Mouse (Mus musculus) thymus, postnatal 14 days (tissue): ENCODE measurements around the gene Sqstm1.
A peak's percentile ranks its signal among the peaks of the same experiment; 100 is the strongest.

ENCODE experiments used
- DNase-seq: peaks from one replicate; pipeline ENCODE4 v3.0.0; 2021

Gene Sqstm1

GRCm38 (mm10) chr11:50229252-50229910 lies 18.8 kb upstream of the Sqstm1 start:
- no peak for DNase-seq

GRCm38 (mm10) chr11:50228772-50229171 lies 18.1 kb upstream of the Sqstm1 start:
- DNase-seq: no peak

- DNase-seq: no peak
Measured at GRCm38 (mm10) chr11:50227736-50228135, 17.1 kb upstream of the Sqstm1 start.

DNA sequence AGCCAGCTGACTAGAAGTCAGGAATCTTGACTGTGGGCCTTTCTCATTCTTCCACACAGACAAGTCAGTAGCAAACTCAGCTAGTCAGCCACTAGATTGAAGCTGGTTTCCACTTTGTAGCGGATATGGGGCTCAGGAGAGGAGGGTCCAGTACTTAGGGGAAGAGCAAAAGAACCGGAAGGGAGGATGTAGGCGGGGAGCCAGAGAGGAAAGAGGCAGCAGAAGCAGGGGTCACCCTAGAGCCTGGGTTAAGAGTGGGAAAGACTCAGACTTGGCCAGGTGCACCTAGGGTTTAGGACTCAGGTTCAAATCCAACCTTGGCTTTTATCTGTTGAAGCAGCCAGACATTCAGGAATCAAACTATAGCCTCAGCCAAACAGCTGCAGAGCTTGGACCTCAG lies 16.6 kb upstream of the Sqstm1 start:
- no peak for DNase-seq

DNA sequence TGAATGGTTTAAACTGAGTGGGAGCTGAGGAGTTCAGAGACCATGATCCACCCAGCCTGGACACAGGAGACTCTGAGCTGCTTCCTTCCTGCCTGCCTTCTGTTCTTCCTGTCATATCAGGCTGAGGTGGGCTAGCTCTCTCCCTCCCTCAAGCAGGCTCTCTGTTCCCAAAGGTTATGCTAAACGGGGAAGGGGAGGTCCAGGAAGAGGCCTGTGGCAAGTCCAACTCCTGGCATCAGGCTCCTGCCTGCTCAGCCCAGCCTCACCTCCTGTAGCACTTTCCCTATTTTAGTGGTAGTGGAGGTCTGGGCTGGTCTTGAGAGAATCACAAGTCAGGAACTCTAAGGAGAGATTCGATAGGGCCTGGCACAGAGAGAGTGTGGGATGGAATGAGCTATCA lies 15.8 kb upstream of the Sqstm1 start:
- DNase-seq: no peak

GRCm38 (mm10) chr11:50225611-50226378 lies 15.2 kb upstream of the Sqstm1 start:
- peak; percentile 54 for DNase-seq

DNA sequence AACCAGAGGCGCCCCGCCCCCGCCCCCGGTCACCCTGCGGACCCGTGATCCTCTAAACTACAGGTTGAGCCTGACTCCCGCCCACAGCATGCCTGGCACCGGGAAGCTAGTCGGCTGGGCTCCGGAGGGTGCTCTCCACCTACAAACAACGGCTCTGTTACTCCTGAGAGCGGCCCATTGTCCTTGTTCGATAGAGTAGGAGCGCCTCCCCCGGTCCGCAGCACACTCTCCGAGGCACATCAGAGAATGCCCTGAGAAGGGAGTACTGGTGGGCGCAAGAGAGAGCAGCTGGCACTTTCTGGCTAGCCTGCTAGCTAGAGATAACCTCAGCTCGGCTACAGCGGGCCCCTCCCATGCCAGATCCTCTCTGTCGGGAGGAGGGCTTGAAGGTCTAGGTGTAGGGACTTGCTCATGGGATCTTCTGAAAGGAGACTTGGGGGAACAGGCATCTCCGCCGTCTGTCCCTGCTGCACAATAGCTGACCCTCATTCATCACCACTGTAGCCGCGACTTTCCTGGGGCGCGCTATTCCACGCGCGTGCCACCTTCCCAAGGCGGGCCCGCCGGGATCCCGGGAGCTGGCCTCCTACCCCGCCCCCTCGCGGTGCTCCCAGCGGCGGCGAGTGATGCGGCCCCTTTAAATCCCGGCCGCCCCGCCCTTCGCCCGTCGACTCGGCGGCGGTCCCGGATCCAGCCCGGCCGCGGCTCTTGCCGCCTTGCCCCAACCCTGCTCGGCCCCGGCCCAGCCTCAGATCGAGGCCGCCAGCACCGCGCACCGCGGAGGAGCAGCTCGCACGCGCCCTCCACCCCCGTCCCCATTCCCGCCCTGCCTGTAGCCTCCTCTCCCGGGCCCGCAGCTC lies 14.3 kb upstream of the Sqstm1 start:
- peak; percentile 71 for DNase-seq

GRCm38 (mm10) chr11:50223783-50224662 lies 13.4 kb upstream of the Sqstm1 start:
- DNase-seq: no peak

DNA sequence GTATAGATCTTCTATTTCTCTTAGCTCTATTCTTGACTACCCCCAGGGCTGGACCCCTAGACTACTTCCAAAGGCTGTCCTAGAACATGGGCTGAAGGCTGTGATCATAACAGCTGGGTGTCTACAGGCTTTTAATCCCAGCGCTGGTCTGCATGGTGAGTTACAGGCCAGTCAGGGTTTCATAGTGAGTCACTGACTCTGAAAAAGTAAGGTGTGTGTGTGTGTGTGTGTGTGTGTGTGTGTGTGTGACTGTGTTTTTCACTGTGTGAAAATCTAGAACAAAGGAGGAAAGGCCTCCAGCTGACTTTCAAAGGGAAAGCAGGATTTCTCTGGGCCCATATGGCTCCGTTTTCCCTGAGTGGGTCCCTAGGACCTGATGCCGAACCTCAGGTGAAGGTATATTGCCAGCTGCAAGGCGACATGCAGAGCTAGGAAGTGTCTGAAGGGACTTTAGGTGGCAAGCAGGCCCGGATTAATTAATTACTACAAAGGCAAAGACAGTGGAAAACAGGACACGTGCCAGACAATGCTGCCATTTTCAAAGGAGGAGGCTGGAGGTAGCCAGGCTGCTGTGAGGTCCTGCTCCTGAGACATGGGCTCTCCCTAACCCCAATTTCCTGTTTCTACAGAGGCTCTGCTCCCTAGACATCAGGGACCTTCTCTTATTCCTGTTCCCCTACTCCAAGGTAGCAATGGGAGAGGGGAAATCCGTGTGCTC lies 12.1 kb upstream of the Sqstm1 start:
- DNase-seq: no peak

DNA sequence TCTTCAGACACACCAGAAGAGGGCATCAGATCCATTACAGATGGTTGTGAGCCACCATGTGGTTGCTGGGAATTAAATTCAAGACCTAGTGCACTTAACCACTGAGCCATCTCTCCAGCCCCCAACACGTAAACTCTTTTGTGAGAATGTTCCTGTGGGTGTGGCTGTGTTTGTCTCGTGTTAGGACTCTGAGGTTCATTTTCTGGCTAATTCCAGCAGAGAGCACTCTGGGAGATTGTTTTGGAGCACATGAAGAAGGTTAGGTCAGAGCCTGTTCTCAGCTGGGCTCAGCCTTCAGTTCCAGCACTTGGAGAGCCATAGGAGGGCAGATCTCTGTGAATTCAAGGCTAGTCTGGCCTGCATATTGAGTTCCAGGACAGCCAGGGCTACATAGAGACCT lies 9.2 kb upstream of the Sqstm1 start:
- no peak for DNase-seq

DNA sequence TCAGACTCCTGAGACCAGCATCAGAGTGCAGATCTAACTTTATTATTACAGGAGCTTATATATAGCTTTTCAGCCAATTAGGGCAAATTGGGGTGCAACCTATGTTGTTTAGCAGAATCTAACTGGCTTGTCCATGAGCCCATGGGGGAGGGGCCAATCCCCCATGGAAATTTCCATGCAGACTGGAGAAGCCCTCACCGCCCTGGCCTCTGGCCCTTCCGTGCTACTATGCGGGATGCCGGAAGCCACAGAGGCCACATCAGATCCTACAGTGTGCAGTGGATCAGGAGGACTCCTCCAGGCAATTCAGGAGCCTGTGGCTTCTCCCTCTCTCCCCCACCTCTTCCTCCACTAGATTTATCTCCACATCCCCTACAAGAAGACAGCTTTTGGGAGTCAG lies 7.2 kb upstream of the Sqstm1 start:
- no peak for DNase-seq

DNA sequence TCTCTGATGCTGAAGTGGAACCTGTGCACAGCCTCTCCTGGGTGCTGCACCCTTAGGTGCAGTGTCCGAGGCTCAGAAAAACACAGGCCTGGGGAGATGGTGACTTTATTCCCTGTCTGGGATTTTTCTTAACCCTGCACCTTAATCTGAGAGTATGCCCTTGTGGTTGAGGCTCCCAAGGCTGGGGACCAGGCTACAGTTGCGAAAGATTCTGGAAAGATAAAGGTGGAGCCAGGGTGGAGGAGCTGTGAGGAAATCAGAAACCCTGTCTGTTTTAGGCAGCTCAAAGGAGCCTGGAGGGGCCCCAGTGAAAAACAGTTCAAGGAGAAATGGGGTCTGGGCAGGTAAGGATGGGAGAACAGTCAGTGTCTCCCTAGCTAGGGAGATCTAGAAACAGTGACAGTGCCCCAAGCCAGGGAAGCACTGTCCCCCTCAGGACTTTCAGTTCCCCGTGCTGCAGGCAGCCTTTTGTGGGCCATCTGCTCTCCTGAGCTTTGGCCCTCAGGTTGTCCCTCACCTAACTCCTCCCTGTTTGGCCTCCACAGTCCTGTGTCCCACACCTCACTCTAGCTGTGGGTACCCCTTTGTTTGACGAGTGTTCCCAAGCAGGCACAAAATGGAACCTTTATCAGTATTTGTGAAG lies 6.2 kb upstream of the Sqstm1 start:
- DNase-seq: no peak

DNA sequence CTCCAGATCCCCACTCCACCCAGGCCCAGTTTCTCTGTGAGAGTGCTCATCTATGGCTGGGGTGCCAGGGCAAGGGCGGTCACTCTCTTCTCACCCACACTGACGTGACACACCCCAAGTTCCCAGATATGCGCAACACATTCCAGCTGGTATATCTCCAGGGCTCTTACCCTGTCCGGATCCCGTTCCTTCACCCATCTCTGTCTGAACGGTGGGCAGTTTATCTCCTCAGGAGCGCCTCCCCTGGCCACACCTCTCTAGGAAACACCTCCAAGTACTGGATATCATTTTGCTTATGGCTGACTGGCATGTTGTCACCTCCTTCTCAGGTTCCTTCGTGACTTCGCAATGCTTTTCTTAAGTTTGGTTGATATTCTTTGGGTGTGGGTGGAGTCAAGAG lies 5.0 kb upstream of the Sqstm1 start:
- no peak for DNase-seq

- DNase-seq: no peak
Measured at GRCm38 (mm10) chr11:50214631-50215030, 4.0 kb upstream of the Sqstm1 start.

GRCm38 (mm10) chr11:50212848-50213758 lies 2.5 kb upstream of the Sqstm1 start:
- no peak for DNase-seq

GRCm38 (mm10) chr11:50212060-50212739 lies 1.6 kb upstream of the Sqstm1 start:
- DNase-seq: no peak

DNA sequence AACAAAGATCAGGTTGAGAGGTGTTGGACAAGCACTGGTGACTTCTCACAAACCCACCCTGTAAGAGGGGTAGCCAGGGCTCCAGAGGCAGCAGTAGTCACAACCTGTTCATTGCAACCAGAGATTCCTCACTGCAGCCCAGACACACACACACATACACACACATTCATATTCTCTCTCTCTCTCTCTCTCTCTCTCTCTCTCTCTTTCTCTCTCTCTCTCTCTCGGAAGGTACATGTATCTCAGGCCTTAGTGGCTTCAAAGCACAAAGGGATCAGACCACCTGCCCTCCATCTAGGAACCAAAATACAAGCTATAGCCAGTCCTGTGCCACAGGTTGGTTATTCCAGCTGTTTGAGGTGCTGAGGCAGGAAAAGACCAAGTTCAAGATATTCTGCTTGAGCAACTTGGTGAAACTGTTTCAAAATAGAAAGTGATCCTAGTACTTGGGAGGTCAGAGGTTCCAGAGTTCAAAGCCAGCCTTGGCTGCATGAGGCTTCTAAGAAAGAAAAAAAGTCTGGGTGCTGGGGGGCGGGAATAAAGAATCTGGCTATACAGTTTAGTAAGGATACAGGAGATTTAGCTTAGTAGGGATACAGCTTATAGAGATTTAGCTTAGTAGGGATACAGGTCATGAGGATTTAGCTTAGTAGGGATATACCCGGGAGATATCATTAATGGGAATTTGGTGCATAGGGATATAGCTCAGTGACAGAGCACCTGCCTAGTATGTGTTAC lies 864 bp upstream of the Sqstm1 start:
- DNase-seq: no peak

DNA sequence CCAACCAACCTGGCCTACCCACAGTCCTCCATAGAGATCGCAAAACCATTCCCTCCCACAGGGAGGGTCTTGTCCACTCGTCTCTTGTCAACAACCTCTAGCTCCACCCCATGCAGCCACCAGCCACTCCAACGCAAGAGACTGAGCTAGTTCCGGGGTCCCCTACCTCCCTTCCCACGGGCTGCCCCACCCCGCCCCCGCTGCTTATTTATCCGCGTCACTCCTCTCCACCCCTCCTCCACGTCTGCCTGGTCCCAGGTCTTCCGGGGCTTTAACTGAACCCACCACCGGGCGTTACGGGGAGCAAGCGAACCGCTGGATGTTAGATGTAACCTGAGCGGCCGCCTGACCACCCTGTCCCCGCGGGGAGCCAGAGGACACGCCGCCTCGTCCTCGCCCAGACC lies 524 bp downstream of the Sqstm1 start:
- DNase-seq: peak; percentile 95

GRCm38 (mm10) chr11:50208039-50208438 lies 2.6 kb downstream of the Sqstm1 start:
- no peak for DNase-seq
